Mouse (Mus musculus): ENCODE data around the gene Cct5.

The Cct5 gene

GRCm38 (mm10) chr15:31601646-31602374 is at the start of gene Cct5, which contains the start of gene Fam173b:
TSS of gene Cct5 (minus strand) at chr15:31601804.
TSS of gene Fam173b (plus strand) at chr15:31601852.
- DNase-seq (ENCODE audit: low read depth, low spot score): peak; percentile 99

DNA sequence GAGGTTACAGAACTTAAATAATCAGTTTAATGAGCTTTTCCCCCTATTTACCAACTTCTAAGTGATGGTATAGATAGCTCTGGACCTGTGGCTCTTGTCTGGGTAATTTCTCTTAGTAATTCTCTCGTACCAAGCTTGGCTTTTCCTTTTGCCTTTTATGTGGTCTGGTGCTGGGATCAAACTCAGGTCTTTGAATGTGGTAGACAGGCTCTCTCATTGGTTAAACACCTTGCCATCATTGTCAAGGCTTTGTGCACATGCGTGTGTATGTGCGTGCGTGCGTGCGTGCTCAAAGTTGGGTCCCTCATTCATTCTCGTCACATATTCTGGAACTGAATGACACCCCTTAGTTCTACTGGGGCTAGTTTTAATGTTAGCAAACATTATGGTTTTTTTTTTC is 49.2 kb upstream of the Cct5 start:
- no peak for DNase-seq (ENCODE audit: low read depth, low spot score)

DNA sequence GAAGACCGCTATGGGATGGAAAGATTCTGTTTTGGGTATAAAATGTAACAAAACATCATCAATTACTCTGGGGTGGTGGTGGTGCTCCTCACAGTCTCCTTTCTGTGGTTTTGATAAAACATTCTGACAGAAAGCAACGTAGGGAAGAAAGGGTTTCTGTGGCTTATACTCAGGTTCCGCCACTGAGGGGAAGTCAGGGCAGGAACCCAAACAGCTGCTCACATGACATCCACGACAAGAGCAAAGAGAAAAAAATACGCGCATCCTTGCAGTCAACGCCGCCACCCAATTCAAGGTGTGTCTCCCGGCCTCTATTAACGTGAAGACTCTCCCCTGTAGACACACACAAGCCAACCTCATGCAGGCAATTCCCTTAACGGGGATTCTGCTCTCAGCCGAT is 48.1 kb upstream of the Cct5 start:
- no peak for DNase-seq (ENCODE audit: low read depth, low spot score)

GRCm38 (mm10) chr15:31647851-31648569 is 46.4 kb upstream of the Cct5 start:
- no peak for DNase-seq (ENCODE audit: low read depth, low spot score)

- DNase-seq (ENCODE audit: low read depth, low spot score): no peak
Observed at GRCm38 (mm10) chr15:31647225-31647624, 45.6 kb upstream of the Cct5 start.

DNA sequence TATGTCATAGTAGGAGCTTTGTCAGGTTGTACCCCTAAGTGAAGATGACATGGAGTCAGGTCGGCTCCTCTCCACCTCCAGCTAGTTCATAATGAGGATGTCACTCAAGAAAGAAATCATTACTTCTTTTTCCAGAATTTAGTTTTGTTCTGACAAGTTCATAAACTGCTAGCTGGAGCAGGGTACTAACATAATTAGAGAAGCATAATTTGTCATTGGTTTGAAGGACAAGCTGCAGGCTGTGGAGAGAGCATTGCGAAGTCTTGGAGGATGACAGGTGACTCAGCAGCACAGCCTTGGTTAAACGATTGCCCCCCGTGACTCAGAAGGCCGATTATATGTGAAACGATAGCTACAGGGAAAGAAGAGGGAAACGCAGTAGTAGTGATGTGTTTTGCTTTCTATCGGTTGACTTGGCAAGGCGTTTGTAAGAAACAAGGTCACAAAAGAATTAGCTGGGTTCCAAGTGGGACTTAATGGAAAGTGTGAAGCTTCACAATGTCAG is 34.5 kb upstream of the Cct5 start:
- no peak for DNase-seq (ENCODE audit: low read depth, low spot score)

DNA sequence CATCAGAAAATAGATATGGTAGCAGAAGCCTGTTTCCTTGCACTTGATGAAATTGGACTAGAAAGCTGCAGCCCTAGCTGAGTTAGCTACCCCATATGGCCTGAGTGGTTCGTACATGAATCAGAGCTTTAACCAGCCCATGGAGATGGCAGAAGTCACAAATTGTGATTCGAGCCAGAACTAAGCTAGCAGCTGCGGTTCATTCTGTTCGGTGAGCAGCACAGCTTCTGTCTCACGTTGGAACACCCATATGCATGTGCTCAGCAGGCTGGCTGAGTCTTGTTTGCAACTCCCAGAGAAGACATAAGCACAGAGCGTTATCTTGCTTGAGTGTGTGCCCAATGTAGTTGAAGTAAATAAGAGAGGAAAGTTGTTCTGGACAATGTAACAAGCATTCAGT is 33.0 kb upstream of the Cct5 start:
- no peak for DNase-seq (ENCODE audit: low read depth, low spot score)

DNA sequence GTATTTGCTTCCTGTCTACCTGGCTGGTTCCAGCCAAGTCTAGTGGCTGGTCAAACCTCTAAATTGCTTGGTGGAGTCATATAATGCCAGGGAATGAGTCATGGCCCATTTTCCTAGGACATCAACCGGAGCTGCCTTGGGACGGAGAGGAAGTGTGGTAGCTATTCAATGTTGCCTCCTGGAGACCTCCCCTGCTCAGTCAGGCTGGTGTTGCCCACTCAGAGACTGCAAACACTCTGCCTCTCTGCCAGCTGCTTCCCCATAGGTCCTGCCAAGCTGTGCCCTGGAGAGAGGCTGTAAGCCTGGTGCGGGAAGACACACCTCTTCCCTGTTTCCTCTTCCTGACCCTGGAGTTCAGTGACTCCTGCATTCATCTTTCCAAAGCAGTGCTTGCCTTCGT is 30.9 kb upstream of the Cct5 start:
- DNase-seq (ENCODE audit: low read depth, low spot score): no peak

- no peak for DNase-seq (ENCODE audit: low read depth, low spot score)
Observed at GRCm38 (mm10) chr15:31631396-31631858, 29.8 kb upstream of the Cct5 start.

GRCm38 (mm10) chr15:31629556-31629955 is 28.0 kb upstream of the Cct5 start:
- no peak for DNase-seq (ENCODE audit: low read depth, low spot score)

GRCm38 (mm10) chr15:31628180-31628579 is 26.6 kb upstream of the Cct5 start:
- no peak for DNase-seq (ENCODE audit: low read depth, low spot score)

DNA sequence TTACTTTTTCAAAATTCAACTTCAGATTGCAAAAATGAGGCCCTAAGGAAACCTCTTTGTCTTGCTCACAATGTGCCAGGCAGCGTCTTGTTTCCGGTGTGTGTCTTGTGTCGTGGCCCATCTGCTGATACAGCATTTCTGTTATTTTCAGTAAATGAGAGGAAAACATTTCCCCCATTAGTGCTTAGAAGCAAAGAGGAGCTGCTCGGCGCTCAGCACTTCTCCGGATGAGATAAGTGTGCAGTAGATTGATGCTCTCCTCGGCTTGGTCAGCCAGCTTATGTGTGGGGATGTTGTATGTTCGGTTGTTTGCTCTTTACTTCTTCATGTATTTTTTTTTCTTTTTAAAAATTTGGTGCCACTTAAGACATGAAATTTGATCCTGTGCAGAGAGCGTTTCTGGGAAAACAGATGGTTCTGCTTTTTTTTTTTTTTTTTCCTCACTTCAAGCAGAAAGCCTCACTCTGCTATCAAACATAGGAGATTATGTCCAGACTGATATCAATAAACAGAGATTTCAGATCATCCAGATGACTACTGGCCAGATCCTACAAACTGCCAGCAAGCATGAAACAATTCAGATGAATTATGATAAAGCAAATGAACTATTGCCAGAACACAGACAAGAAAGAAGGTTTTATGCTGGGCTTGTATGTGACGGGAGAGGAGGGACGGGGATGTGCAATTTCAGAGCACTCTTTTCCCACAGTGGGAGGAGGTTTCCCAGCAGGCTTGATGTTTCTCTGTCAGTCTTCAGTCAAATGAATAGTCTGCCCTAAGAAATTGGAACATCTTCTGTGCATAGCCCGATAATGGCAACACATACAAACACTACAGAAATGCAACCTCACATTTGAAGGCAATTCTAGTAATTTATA is 25.9 kb upstream of the Cct5 start:
- no peak for DNase-seq (ENCODE audit: low read depth, low spot score)

DNA sequence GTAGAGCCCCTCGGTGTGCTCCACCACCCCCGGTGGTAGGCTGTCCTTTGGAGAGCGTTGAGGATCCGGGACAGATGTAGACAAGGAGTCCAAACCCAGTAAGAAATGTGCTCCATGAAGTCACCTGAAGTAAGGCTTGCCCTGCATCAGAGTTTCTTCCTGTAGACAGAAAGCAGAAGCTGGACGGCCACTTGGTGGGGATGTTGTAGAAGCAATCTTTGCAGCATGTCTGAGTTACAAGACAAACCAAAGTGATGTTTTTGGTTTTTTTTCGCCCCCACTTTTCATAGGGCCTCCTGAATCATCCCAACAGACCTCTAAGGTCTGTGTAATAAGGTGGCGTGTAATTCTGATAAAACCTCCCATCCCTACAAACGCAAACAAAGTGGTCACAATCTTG is 17.9 kb upstream of the Cct5 start:
- DNase-seq (ENCODE audit: low read depth, low spot score): no peak

DNA sequence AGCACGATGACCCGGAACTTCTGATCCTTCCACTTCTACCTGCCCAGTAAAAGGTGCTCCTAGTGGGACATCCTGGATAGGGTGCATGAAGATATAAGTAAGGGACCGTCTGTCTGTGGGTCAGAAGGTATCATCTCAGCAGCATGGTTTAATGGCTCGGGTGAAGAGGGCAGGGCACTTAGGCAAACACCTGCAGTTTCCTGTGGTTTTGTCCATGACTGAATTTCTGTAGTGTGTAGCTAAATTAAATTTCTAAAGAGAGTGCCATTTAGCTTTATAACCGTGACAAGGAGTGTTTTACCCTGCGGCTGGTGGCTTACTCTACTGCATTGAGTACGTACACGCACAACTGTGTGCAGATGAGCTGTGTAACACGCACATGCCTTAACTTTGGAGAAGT is 15.7 kb upstream of the Cct5 start:
- no peak for DNase-seq (ENCODE audit: low read depth, low spot score)

DNA sequence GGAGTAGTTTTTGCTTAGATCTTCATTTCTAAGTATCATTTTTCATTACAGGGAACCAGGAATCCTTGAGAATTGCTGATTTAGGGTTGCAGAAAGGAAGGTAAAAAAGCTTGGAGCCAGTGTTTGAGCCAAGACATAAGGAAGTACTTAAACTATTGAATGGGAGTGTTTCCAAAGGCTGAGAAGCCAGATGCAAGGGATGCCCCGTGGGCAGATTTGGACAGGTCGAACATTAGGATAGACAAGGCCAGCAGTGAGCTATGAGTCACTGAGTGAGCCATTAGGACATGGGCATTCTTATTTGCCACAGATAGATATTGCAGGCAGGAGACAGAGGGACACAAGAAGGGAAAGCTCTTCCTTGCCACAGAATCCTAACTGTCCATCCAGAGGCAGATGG is 13.1 kb upstream of the Cct5 start:
- DNase-seq (ENCODE audit: low read depth, low spot score): no peak

DNA sequence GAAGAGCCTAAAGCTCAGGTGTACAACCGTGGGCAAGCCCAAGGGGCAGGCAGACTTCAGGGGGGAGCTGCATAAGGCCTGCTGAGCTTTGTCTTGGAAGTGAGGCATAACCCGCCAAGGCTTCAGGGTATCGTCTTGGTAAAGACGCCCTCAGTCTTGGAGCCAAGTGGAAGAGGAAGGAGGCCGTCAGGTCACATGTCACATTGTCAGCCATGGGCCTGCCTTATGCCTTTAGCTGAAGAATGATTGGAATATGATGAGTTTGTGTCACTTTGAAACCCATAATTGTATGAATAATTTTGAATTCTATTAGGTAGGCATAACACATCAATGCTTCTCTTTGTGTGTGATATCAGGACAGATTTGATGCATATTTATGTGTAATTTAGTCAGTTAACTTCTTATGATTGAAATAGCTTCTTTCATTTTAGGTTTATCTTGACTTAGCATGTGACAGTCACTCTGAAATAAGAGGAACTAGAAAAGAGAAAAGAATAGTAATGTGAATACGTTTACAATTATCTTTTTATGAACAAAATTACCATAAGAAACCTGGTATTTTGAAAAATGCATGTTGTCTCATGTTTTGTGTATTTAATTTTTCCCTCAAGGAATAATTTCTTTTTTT is 12.3 kb upstream of the Cct5 start:
- DNase-seq (ENCODE audit: low read depth, low spot score): no peak

GRCm38 (mm10) chr15:31611976-31612375 is 10.4 kb upstream of the Cct5 start:
- DNase-seq (ENCODE audit: low read depth, low spot score): no peak

- DNase-seq (ENCODE audit: low read depth, low spot score): no peak
Observed at GRCm38 (mm10) chr15:31611027-31611426, 9.4 kb upstream of the Cct5 start.

- no peak for DNase-seq (ENCODE audit: low read depth, low spot score)
Observed at GRCm38 (mm10) chr15:31606821-31607220, 5.2 kb upstream of the Cct5 start.

GRCm38 (mm10) chr15:31603113-31603512 is 1.5 kb upstream of the Cct5 start:
- peak; percentile 37 for DNase-seq (ENCODE audit: low read depth, low spot score)

GRCm38 (mm10) chr15:31602426-31602825 is 822 bp upstream of the Cct5 start:
- DNase-seq (ENCODE audit: low read depth, low spot score): no peak

DNA sequence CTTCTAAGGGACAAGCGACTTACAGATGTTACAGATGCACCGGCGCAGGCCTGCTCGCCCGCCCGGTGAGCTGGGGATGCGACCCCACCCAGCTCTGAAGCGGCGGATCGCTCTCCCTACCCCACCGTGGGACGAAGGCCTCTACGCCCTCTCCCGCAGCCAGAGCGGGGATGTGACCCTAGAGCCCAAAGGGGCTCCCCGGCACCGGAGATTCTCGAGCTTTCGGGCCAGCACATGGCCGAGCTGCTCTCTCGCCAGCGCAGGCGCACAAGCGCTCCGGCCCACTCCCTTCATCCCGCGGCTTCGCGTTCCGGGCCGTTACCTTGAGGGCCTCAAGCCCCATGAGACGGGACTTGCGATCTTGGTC is 342 bp downstream of the Cct5 start:
- no peak for DNase-seq (ENCODE audit: low read depth, low spot score)
